Mouse (Mus musculus): ENCODE data around the gene Satb1. TPM values are rescaled to one million over a fixed set of nuclear protein-coding genes. Genes with fewer than 3 reads are reported as not detected.

The Satb1 gene
- polyA plus RNA-seq, 1 experiment from 2014 or later = 34.2 TPM

GRCm38 (mm10) chr17:51855261-51855660, 22.2 kb upstream of the Satb1 start:
- WGBS = 82% methylated on average over 3 of the region's 3 CpGs

DNA sequence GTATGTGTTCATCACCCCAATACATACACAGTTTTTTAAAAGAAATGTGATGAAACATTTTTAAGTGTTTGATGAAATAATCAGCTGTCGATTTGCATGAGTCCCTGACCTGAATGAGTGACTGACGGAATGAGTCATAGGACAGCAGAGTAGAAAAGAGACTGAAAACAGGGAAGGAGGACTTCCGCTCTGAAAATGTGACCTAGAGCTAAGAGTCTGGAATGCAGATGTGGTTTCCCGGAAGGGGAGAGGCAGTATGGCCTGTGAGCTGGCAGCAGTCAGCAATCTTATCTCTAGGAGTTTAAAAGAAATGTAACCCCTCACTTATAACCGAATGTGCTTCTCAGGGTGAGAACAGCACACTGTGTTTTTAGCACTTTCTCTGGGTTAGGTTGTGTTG, 20.9 kb upstream of the Satb1 start:
- 89% methylated on average over 5 of the region's 5 CpGs for WGBS
- ATAC-seq (ENCODE audit: low FRiP score, low TSS enrichment) (no peak), DNase-seq (no peak)
- Histone ChIP-seq H3K9me3 (ENCODE audit: control insufficient read depth, low read length) (no peaks in the 10 kb centered on the region), H3K4me3 (replicated peaks; ENCODE audit: low read depth, low read length) (no peak overlapping the region), H3K4me1 (ENCODE audit: control insufficient read depth, insufficient read depth, low read length) (no peaks in the 10 kb centered on the region), H3K27me3 (ENCODE audit: control insufficient read depth, insufficient read depth, low read length) (no peaks in the 10 kb centered on the region), H3K36me3 (ENCODE audit: control insufficient read depth, insufficient read depth, low read length) (no peaks in the 10 kb centered on the region), H3K27ac (replicated peaks; ENCODE audit: low read depth, low read length) (no peak overlapping the region), H3K4me2 (ENCODE audit: low read length) (no peak overlapping the region), H3K9ac (replicated peaks; ENCODE audit: low read length) (no peak overlapping the region)

More at GRCm38 (mm10) chr17:51855261-51855660, 22.2 kb upstream of the Satb1 start:
- H3K9ac ChIP-seq (replicated peaks; ENCODE audit: low read length) = no peak overlapping the region
- H3K4me3 ChIP-seq (replicated peaks; ENCODE audit: low read depth, low read length) = no peak overlapping the region
- H3K4me1 ChIP-seq (ENCODE audit: control insufficient read depth, insufficient read depth, low read length) = no peaks in the 10 kb centered on the region
- DNase-seq (no peak), ATAC-seq (ENCODE audit: low FRiP score, low TSS enrichment) (no peak)
- H3K9me3 ChIP-seq (ENCODE audit: control insufficient read depth, low read length) = no peaks in the 10 kb centered on the region
- no peaks in the 10 kb centered on the region for H3K27me3 ChIP-seq (ENCODE audit: control insufficient read depth, insufficient read depth, low read length)
- no peak overlapping the region for H3K27ac ChIP-seq (replicated peaks; ENCODE audit: low read depth, low read length)
- no peaks in the 10 kb centered on the region for H3K36me3 ChIP-seq (ENCODE audit: control insufficient read depth, insufficient read depth, low read length)
- no peak overlapping the region for H3K4me2 ChIP-seq (ENCODE audit: low read length)

DNA sequence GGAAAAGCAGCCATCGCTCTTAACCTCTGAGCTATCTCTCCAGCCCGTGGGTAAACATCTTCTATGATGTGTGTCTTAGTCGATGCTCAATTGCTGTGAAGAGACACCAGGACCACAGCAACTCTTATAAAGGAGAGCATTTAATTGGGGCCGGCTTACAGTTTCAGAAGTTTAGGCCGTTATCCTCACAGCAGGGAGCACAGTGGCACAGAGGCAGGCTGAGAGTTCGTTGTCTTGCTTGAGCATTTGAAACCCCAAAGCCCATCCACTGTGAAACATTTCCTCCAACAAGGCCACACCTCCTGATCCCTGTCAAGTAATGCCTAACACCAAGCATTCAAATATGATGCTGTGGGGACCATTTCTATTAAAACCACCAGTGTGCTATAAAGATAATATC, 7.5 kb upstream of the Satb1 start:
- Histone ChIP-seq H3K36me3 (ENCODE audit: control insufficient read depth, insufficient read depth, low read length) (no peaks in the 10 kb centered on the region), H3K9ac (replicated peaks; ENCODE audit: low read length) (no peak overlapping the region), H3K4me2 (ENCODE audit: low read length) (no peak overlapping the region), H3K4me1 (ENCODE audit: control insufficient read depth, insufficient read depth, low read length) (no peaks in the 10 kb centered on the region), H3K27me3 (ENCODE audit: control insufficient read depth, insufficient read depth, low read length) (no peaks in the 10 kb centered on the region), H3K27ac (replicated peaks; ENCODE audit: low read depth, low read length) (no peak overlapping the region), H3K4me3 (replicated peaks; ENCODE audit: low read depth, low read length) (no peak overlapping the region), H3K9me3 (ENCODE audit: control insufficient read depth, low read length) (no peaks in the 10 kb centered on the region)
- 65% methylated on average over 6 of the region's 6 CpGs for WGBS
- no peak for DNase-seq
- no peak for ATAC-seq (ENCODE audit: low FRiP score, low TSS enrichment)

- H3K9me3 ChIP-seq (ENCODE audit: control insufficient read depth, low read length) = no peaks in the 10 kb centered on the region
- no peak overlapping the region for H3K27ac ChIP-seq (replicated peaks; ENCODE audit: low read depth, low read length)
- WGBS = 59% methylated on average over 5 of the region's 5 CpGs
- no peaks in the 10 kb centered on the region for H3K36me3 ChIP-seq (ENCODE audit: control insufficient read depth, insufficient read depth, low read length)
- H3K4me2 ChIP-seq (ENCODE audit: low read length) = no peak overlapping the region
- no peak overlapping the region for H3K9ac ChIP-seq (replicated peaks; ENCODE audit: low read length)
- no peaks in the 10 kb centered on the region for H3K4me1 ChIP-seq (ENCODE audit: control insufficient read depth, insufficient read depth, low read length)
- no peak overlapping the region for H3K4me3 ChIP-seq (replicated peaks; ENCODE audit: low read depth, low read length)
- peaks cover 9% of the 10 kb centered on the region for H3K27me3 ChIP-seq (ENCODE audit: control insufficient read depth, insufficient read depth, low read length)
- ATAC-seq (ENCODE audit: low FRiP score, low TSS enrichment) (no peak), DNase-seq (no peak)
Observed at GRCm38 (mm10) chr17:51839484-51839883, 6.4 kb upstream of the Satb1 start.

- DNase-seq = no peak
- WGBS = 26% methylated on average over 1 of the region's 1 CpGs
Observed at GRCm38 (mm10) chr17:51836901-51837300, 3.8 kb upstream of the Satb1 start.

DNA sequence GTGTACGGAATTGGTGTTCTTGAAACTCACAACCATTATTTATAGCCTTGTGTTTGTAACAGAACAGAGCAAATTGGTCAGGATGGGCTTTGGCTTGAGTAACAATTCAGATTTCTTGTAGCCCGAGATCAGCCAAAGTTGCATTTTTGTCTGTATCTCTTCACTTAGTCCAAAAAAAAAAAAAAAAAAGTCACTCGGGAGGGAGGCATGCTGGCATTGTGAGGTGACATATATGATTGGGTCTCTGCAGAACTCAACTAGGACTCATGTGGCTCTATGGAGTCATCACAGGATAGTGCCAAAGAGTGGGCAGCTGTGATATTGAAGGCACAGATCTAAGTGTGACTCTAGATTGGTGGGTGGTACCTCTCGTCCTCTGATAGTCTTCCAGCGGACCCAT, 3.2 kb upstream of the Satb1 start:
- no peak for DNase-seq
- Histone ChIP-seq H3K4me1 (ENCODE audit: control insufficient read depth, insufficient read depth, low read length) (peaks cover 14% of the 10 kb centered on the region), H3K27ac (replicated peaks; ENCODE audit: low read depth, low read length) (no peak overlapping the region), H3K4me3 (replicated peaks; ENCODE audit: low read depth, low read length) (no peak overlapping the region), H3K9me3 (ENCODE audit: control insufficient read depth, low read length) (no peaks in the 10 kb centered on the region), H3K36me3 (ENCODE audit: control insufficient read depth, insufficient read depth, low read length) (no peaks in the 10 kb centered on the region), H3K9ac (replicated peaks; ENCODE audit: low read length) (no peak overlapping the region), H3K27me3 (ENCODE audit: control insufficient read depth, insufficient read depth, low read length) (peaks cover 31% of the 10 kb centered on the region), H3K4me2 (ENCODE audit: low read length) (no peak overlapping the region)
- ATAC-seq (ENCODE audit: low FRiP score, low TSS enrichment) = no peak
- WGBS = 91% methylated on average over 5 of the region's 5 CpGs

More at GRCm38 (mm10) chr17:51836901-51837300, 3.8 kb upstream of the Satb1 start:
- ATAC-seq (ENCODE audit: low FRiP score, low TSS enrichment) = no peak
- H3K9me3 ChIP-seq (ENCODE audit: control insufficient read depth, low read length) = no peaks in the 10 kb centered on the region
- peaks cover 8% of the 10 kb centered on the region for H3K4me1 ChIP-seq (ENCODE audit: control insufficient read depth, insufficient read depth, low read length)
- H3K36me3 ChIP-seq (ENCODE audit: control insufficient read depth, insufficient read depth, low read length) = no peaks in the 10 kb centered on the region
- no peak overlapping the region for H3K27ac ChIP-seq (replicated peaks; ENCODE audit: low read depth, low read length)
- H3K9ac ChIP-seq (replicated peaks; ENCODE audit: low read length) = no peak overlapping the region
- H3K4me3 ChIP-seq (replicated peaks; ENCODE audit: low read depth, low read length) = no peak overlapping the region
- peaks cover 25% of the 10 kb centered on the region for H3K27me3 ChIP-seq (ENCODE audit: control insufficient read depth, insufficient read depth, low read length)
- H3K4me2 ChIP-seq (ENCODE audit: low read length) = no peak overlapping the region

GRCm38 (mm10) chr17:51833578-51834361, 680 bp upstream of the Satb1 start:
- DNase-seq = peak; percentile 24
- peaks cover 40% of the 10 kb centered on the region for H3K27me3 ChIP-seq (ENCODE audit: control insufficient read depth, insufficient read depth, low read length)
- 4% methylated on average over 16 of the region's 16 CpGs for WGBS

GRCm38 (mm10) chr17:51832421-51832875, 642 bp downstream of the Satb1 start:
- H3K36me3 ChIP-seq (ENCODE audit: control insufficient read depth, insufficient read depth, low read length) = no peaks in the 10 kb centered on the region
- DNase-seq = peak; percentile 65
- WGBS = under 1% methylated on average over 43 of the region's 66 CpGs
- 0 out of 2 replicates have a peak overlapping the region, but pooled peaks have one; percentile 13 for H3K27ac ChIP-seq (replicated peaks; ENCODE audit: low read depth, low read length)
- peaks cover 14% of the 10 kb centered on the region for H3K4me1 ChIP-seq (ENCODE audit: control insufficient read depth, insufficient read depth, low read length)
- H3K9ac ChIP-seq (replicated peaks; ENCODE audit: low read length) = peak overlapping the region; percentile 72
- H3K9me3 ChIP-seq (ENCODE audit: control insufficient read depth, low read length) = no peaks in the 10 kb centered on the region
- peaks cover 43% of the 10 kb centered on the region for H3K27me3 ChIP-seq (ENCODE audit: control insufficient read depth, insufficient read depth, low read length)
- ATAC-seq (ENCODE audit: low FRiP score, low TSS enrichment) = peak; percentile 82
- H3K4me3 ChIP-seq (replicated peaks; ENCODE audit: low read depth, low read length) = peak overlapping the region; percentile 65
- H3K4me2 ChIP-seq (ENCODE audit: low read length) = peak overlapping the region; percentile 100

More at GRCm38 (mm10) chr17:51833578-51834361, 680 bp upstream of the Satb1 start:
- H3K4me1 ChIP-seq (ENCODE audit: control insufficient read depth, insufficient read depth, low read length) = peaks cover 14% of the 10 kb centered on the region
- H3K4me2 ChIP-seq (ENCODE audit: low read length) = peak overlapping the region; percentile 100
- no peak overlapping the region; the same call in 1 of the 2 replicates for H3K9ac ChIP-seq (replicated peaks; ENCODE audit: low read length)
- no peaks in the 10 kb centered on the region for H3K36me3 ChIP-seq (ENCODE audit: control insufficient read depth, insufficient read depth, low read length)
- ATAC-seq (ENCODE audit: low FRiP score, low TSS enrichment) = no peak
- no peaks in the 10 kb centered on the region for H3K9me3 ChIP-seq (ENCODE audit: control insufficient read depth, low read length)
- H3K4me3 ChIP-seq (replicated peaks; ENCODE audit: low read depth, low read length) = peak overlapping the region; percentile 65
- no peak overlapping the region for H3K27ac ChIP-seq (replicated peaks; ENCODE audit: low read depth, low read length)
